Mouse (Mus musculus) MEL (cell line): ENCODE data around the gene Flcn.

Source experiments
- POLR2A ChIP-seq, 2 experiments: IDR thresholded peaks; 2 replicates each; pipeline ENCODE4 v1.6.1; 2011 to 2012; ENCODE audit warnings: low read length in 2 of 2, mild to moderate bottlenecking in 2 of 2, control low read depth in 1 of 2, improper control_type of control experiment in 1 of 2, low read depth in 1 of 2, moderate library complexity in 1 of 2; ENCODE audit not compliant: control insufficient read depth in 1 of 2, insufficient read depth in 1 of 2, poor library complexity in 1 of 2
- TCF12 ChIP-seq: IDR thresholded peaks from 2 replicates; pipeline ENCODE4 v1.6.1; 2014; ENCODE audit warnings: low read depth, mild to moderate bottlenecking, inconsistent platforms, low read length, improper control_type of control experiment, moderate library complexity

- TF ChIP-seq POLR2A (IDR thresholded peaks at IDR 0.05; ENCODE audit: control insufficient read depth in 1 of 2, insufficient read depth in 1 of 2, low read depth in 1 of 2, low read length in 2 of 2, poor library complexity in 1 of 2) (peak; percentile 69 to 92), TCF12 (0 out of 2 replicates have a peak, but pooled peaks have one; percentile 31)
These were observed 29.8 kb upstream of the Flcn start, which contains the start of gene Cops3 for GRCm38 (mm10) chr11:59839459-59840126.
